Mouse (Mus musculus): Measurements from ENCODE around the gene Tmcc3. TPM values are rescaled to one million over a fixed set of nuclear protein-coding genes. Genes with fewer than 3 reads are reported as not detected.

The Tmcc3 gene
- polyA plus RNA-seq, 1 experiment from 2014 or later = 11.3 TPM

GRCm38 (mm10) chr10:94341501-94341900, 29.8 kb downstream of the Tmcc3 start:
- Histone ChIP-seq H3K27me3 (ENCODE audit: control insufficient read depth, insufficient read depth, low read length) (no peaks in the 10 kb centered on the region), H3K36me3 (ENCODE audit: control insufficient read depth, insufficient read depth, low read length) (no peaks in the 10 kb centered on the region), H3K4me1 (ENCODE audit: control insufficient read depth, insufficient read depth, low read length) (no peaks in the 10 kb centered on the region), H3K4me2 (ENCODE audit: low read length) (peak overlapping the region; percentile 10), H3K27ac (replicated peaks; ENCODE audit: low read depth, low read length) (no peak overlapping the region), H3K9ac (replicated peaks; ENCODE audit: low read length) (no peak overlapping the region), H3K9me3 (ENCODE audit: control insufficient read depth, low read length) (no peaks in the 10 kb centered on the region), H3K4me3 (replicated peaks; ENCODE audit: low read depth, low read length) (no peak overlapping the region)
- DNase-seq (no peak), ATAC-seq (ENCODE audit: low FRiP score, low TSS enrichment) (no peak)
- WGBS = 72% methylated on average over 17 of the region's 17 CpGs

- H3K36me3 ChIP-seq (ENCODE audit: control insufficient read depth, insufficient read depth, low read length) = no peaks in the 10 kb centered on the region
- no peak overlapping the region for H3K9ac ChIP-seq (replicated peaks; ENCODE audit: low read length)
- H3K4me3 ChIP-seq (replicated peaks; ENCODE audit: low read depth, low read length) = no peak overlapping the region
- 71% methylated on average over 7 of the region's 7 CpGs for WGBS
- no peak for DNase-seq
- ATAC-seq (ENCODE audit: low FRiP score, low TSS enrichment) = no peak
- H3K4me2 ChIP-seq (ENCODE audit: low read length) = no peak overlapping the region
- H3K27ac ChIP-seq (replicated peaks; ENCODE audit: low read depth, low read length) = no peak overlapping the region
- H3K4me1 ChIP-seq (ENCODE audit: control insufficient read depth, insufficient read depth, low read length) = no peaks in the 10 kb centered on the region
- no peaks in the 10 kb centered on the region for H3K9me3 ChIP-seq (ENCODE audit: control insufficient read depth, low read length)
- no peaks in the 10 kb centered on the region for H3K27me3 ChIP-seq (ENCODE audit: control insufficient read depth, insufficient read depth, low read length)
These were observed 30.5 kb downstream of the Tmcc3 start for GRCm38 (mm10) chr10:94342256-94342655.

- no peak overlapping the region for H3K4me2 ChIP-seq (ENCODE audit: low read length)
- H3K27me3 ChIP-seq (ENCODE audit: control insufficient read depth, insufficient read depth, low read length) = no peaks in the 10 kb centered on the region
- no peak overlapping the region for H3K4me3 ChIP-seq (replicated peaks; ENCODE audit: low read depth, low read length)
- no peaks in the 10 kb centered on the region for H3K36me3 ChIP-seq (ENCODE audit: control insufficient read depth, insufficient read depth, low read length)
- ATAC-seq (ENCODE audit: low FRiP score, low TSS enrichment) (no peak), DNase-seq (no peak)
- no peaks in the 10 kb centered on the region for H3K9me3 ChIP-seq (ENCODE audit: control insufficient read depth, low read length)
- H3K27ac ChIP-seq (replicated peaks; ENCODE audit: low read depth, low read length) = no peak overlapping the region
- no peak overlapping the region for H3K9ac ChIP-seq (replicated peaks; ENCODE audit: low read length)
- no peaks in the 10 kb centered on the region for H3K4me1 ChIP-seq (ENCODE audit: control insufficient read depth, insufficient read depth, low read length)
- 91% methylated on average over 7 of the region's 7 CpGs for WGBS
These were observed 31.8 kb downstream of the Tmcc3 start for GRCm38 (mm10) chr10:94343581-94343980.

- H3K4me2 ChIP-seq (ENCODE audit: low read length) = no peak overlapping the region
- H3K9me3 ChIP-seq (ENCODE audit: control insufficient read depth, low read length) = no peaks in the 10 kb centered on the region
- WGBS = 61% methylated on average over 22 of the region's 22 CpGs
- no peak overlapping the region for H3K4me3 ChIP-seq (replicated peaks; ENCODE audit: low read depth, low read length)
- H3K9ac ChIP-seq (replicated peaks; ENCODE audit: low read length) = no peak overlapping the region
- H3K4me1 ChIP-seq (ENCODE audit: control insufficient read depth, insufficient read depth, low read length) = no peaks in the 10 kb centered on the region
- ATAC-seq (ENCODE audit: low FRiP score, low TSS enrichment) (no peak), DNase-seq (no peak)
- no peaks in the 10 kb centered on the region for H3K36me3 ChIP-seq (ENCODE audit: control insufficient read depth, insufficient read depth, low read length)
- H3K27ac ChIP-seq (replicated peaks; ENCODE audit: low read depth, low read length) = no peak overlapping the region
- no peaks in the 10 kb centered on the region for H3K27me3 ChIP-seq (ENCODE audit: control insufficient read depth, insufficient read depth, low read length)
These were observed 33.1 kb downstream of the Tmcc3 start for GRCm38 (mm10) chr10:94344631-94345417.

- Histone ChIP-seq H3K27ac (replicated peaks; ENCODE audit: low read depth, low read length) (no peak overlapping the region), H3K9me3 (ENCODE audit: control insufficient read depth, low read length) (no peaks in the 10 kb centered on the region), H3K4me2 (ENCODE audit: low read length) (no peak overlapping the region), H3K36me3 (ENCODE audit: control insufficient read depth, insufficient read depth, low read length) (no peaks in the 10 kb centered on the region), H3K4me3 (replicated peaks; ENCODE audit: low read depth, low read length) (no peak overlapping the region), H3K9ac (replicated peaks; ENCODE audit: low read length) (no peak overlapping the region), H3K27me3 (ENCODE audit: control insufficient read depth, insufficient read depth, low read length) (no peaks in the 10 kb centered on the region), H3K4me1 (ENCODE audit: control insufficient read depth, insufficient read depth, low read length) (no peaks in the 10 kb centered on the region)
- WGBS = 90% methylated on average over 7 of the region's 7 CpGs
- DNase-seq = no peak
- ATAC-seq (ENCODE audit: low FRiP score, low TSS enrichment) = no peak
These were observed 33.9 kb downstream of the Tmcc3 start for GRCm38 (mm10) chr10:94345509-94346252.

- H3K4me3 ChIP-seq (replicated peaks; ENCODE audit: low read depth, low read length) = no peak overlapping the region
- H3K4me2 ChIP-seq (ENCODE audit: low read length) = no peak overlapping the region
- H3K27ac ChIP-seq (replicated peaks; ENCODE audit: low read depth, low read length) = no peak overlapping the region
- no peaks in the 10 kb centered on the region for H3K36me3 ChIP-seq (ENCODE audit: control insufficient read depth, insufficient read depth, low read length)
- H3K9ac ChIP-seq (replicated peaks; ENCODE audit: low read length) = no peak overlapping the region
- no peaks in the 10 kb centered on the region for H3K9me3 ChIP-seq (ENCODE audit: control insufficient read depth, low read length)
- H3K4me1 ChIP-seq (ENCODE audit: control insufficient read depth, insufficient read depth, low read length) = no peaks in the 10 kb centered on the region
- no peak for DNase-seq
- H3K27me3 ChIP-seq (ENCODE audit: control insufficient read depth, insufficient read depth, low read length) = no peaks in the 10 kb centered on the region
- no peak for ATAC-seq (ENCODE audit: low FRiP score, low TSS enrichment)
- 94% methylated on average over 7 of the region's 7 CpGs for WGBS
These were observed 34.8 kb downstream of the Tmcc3 start for GRCm38 (mm10) chr10:94346596-94346995.

GRCm38 (mm10) chr10:94347296-94347695, 35.5 kb downstream of the Tmcc3 start:
- no peaks in the 10 kb centered on the region for H3K4me1 ChIP-seq (ENCODE audit: control insufficient read depth, insufficient read depth, low read length)
- 78% methylated on average over 10 of the region's 10 CpGs for WGBS
- no peaks in the 10 kb centered on the region for H3K9me3 ChIP-seq (ENCODE audit: control insufficient read depth, low read length)
- no peak overlapping the region for H3K27ac ChIP-seq (replicated peaks; ENCODE audit: low read depth, low read length)
- ATAC-seq (ENCODE audit: low FRiP score, low TSS enrichment) (no peak), DNase-seq (no peak)
- no peak overlapping the region for H3K4me3 ChIP-seq (replicated peaks; ENCODE audit: low read depth, low read length)
- H3K27me3 ChIP-seq (ENCODE audit: control insufficient read depth, insufficient read depth, low read length) = no peaks in the 10 kb centered on the region
- no peaks in the 10 kb centered on the region for H3K36me3 ChIP-seq (ENCODE audit: control insufficient read depth, insufficient read depth, low read length)
- H3K9ac ChIP-seq (replicated peaks; ENCODE audit: low read length) = no peak overlapping the region
- H3K4me2 ChIP-seq (ENCODE audit: low read length) = no peak overlapping the region

- H3K27ac ChIP-seq (replicated peaks; ENCODE audit: low read depth, low read length) = no peak overlapping the region
- H3K4me1 ChIP-seq (ENCODE audit: control insufficient read depth, insufficient read depth, low read length) = no peaks in the 10 kb centered on the region
- H3K36me3 ChIP-seq (ENCODE audit: control insufficient read depth, insufficient read depth, low read length) = no peaks in the 10 kb centered on the region
- H3K27me3 ChIP-seq (ENCODE audit: control insufficient read depth, insufficient read depth, low read length) = no peaks in the 10 kb centered on the region
- no peak for ATAC-seq (ENCODE audit: low FRiP score, low TSS enrichment)
- 96% methylated on average over 10 of the region's 10 CpGs for WGBS
- no peak overlapping the region for H3K9ac ChIP-seq (replicated peaks; ENCODE audit: low read length)
- no peak for DNase-seq
- H3K4me3 ChIP-seq (replicated peaks; ENCODE audit: low read depth, low read length) = no peak overlapping the region
- H3K4me2 ChIP-seq (ENCODE audit: low read length) = no peak overlapping the region
- no peaks in the 10 kb centered on the region for H3K9me3 ChIP-seq (ENCODE audit: control insufficient read depth, low read length)
These were observed 36.2 kb downstream of the Tmcc3 start for GRCm38 (mm10) chr10:94347959-94348358.

GRCm38 (mm10) chr10:94350207-94350606, 38.5 kb downstream of the Tmcc3 start:
- no peak overlapping the region for H3K4me3 ChIP-seq (replicated peaks; ENCODE audit: low read depth, low read length)
- WGBS = 63% methylated on average over 5 of the region's 5 CpGs
- ATAC-seq (ENCODE audit: low FRiP score, low TSS enrichment) = no peak
- no peak overlapping the region for H3K9ac ChIP-seq (replicated peaks; ENCODE audit: low read length)
- no peaks in the 10 kb centered on the region for H3K9me3 ChIP-seq (ENCODE audit: control insufficient read depth, low read length)
- no peaks in the 10 kb centered on the region for H3K36me3 ChIP-seq (ENCODE audit: control insufficient read depth, insufficient read depth, low read length)
- DNase-seq = no peak
- no peak overlapping the region for H3K27ac ChIP-seq (replicated peaks; ENCODE audit: low read depth, low read length)
- no peaks in the 10 kb centered on the region for H3K4me1 ChIP-seq (ENCODE audit: control insufficient read depth, insufficient read depth, low read length)
- no peak overlapping the region for H3K4me2 ChIP-seq (ENCODE audit: low read length)
- no peaks in the 10 kb centered on the region for H3K27me3 ChIP-seq (ENCODE audit: control insufficient read depth, insufficient read depth, low read length)

Data from midbrain, embryonic 14.5 days (tissue).